Mouse (Mus musculus): ENCODE results near the gene Cxcl17. TPM values are rescaled to one million over a fixed set of nuclear protein-coding genes. Genes with fewer than 3 reads are reported as not detected.

Gene Cxcl17
- total and polyA plus RNA-seq, 3 experiments: not detected

DNA sequence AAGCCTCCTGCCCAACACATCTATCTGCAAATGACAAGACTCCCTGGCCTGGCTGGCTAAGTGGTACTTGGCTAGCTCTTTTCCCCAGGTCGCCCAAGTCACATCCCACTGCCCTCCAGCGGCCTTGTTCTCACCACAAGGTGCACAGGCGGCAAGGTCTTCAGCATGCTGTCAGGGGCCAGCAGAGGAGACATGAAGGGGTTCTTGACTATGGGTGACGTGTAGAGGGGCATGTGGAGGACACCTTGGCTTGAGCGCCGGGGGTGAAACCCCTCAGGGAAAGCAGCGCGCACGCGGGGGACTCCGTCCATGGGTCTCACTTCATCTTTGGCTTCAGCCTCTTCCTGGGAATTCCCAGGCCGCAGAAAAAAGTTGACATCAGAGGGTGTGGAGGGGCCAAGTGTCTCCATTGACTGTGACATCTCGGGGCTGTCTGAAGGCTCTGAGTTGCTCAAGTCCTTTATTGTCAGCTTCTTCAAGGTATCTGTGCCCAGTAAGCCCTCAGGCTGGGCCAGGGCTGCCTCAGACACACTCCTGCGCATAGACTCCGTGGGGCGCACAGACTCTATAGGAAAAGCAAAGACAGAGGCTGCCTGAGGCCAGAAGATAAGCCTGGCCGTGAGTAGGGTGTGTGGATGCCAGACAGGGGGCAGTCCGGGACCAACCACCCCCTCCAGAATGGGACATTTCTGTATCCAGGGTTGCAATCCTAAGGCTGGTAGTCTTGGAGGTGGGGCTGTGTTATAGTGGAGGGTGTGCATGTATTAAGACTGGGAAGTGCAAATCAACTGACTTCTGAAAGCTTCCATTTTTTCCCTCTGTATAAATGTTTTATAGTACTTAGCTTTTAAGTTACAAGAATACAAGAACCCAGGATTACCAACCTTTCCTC lies 32.0 kb downstream of the Cxcl17 start:
- Histone ChIP-seq H3K27ac (ENCODE audit: insufficient read depth, low read depth) (no peak overlapping the region), H3K4me2 (ENCODE audit: insufficient read depth, low read depth, poor library complexity, severe bottlenecking) (no peak overlapping the region), H3K27me3 (replicated peaks) (no peaks in the 10 kb centered on the region), H3K9ac (ENCODE audit: insufficient read depth, low read depth) (no peak overlapping the region), H3K79me2 (replicated peaks; ENCODE audit: control insufficient read depth, extremely low read depth, insufficient read depth, poor library complexity, severe bottlenecking) (no peaks in the 10 kb centered on the region), H3K4me1 (ENCODE audit: control insufficient read depth in 1 of 2, insufficient read depth in 2 of 2) (peaks cover 14 to 15% of the 10 kb centered on the region in 2 experiments), H3K4me3 (replicated peaks in 1 of 3; ENCODE audit: low read depth in 2 of 3, low read length in 2 of 3, poor library complexity in 1 of 3) (no peak overlapping the region), H3K36me3 (replicated peaks in 1 of 2; ENCODE audit: control insufficient read depth in 1 of 2, insufficient read depth in 1 of 2, low read length in 1 of 2) (peaks cover 16 to 62% of the 10 kb centered on the region in 2 experiments), H3K9me3 (replicated peaks; ENCODE audit: low read length) (no peaks in the 10 kb centered on the region)
- dilution Hi-C loops (cut with MboI; ENCODE audit: extremely low pct_ligation_motif_present, extremely low pct_unique_long_range_greater_than_20kb, low sequenced_read_pairs): no loop called here
- in situ Hi-C loops (cut with MboI; ENCODE audit: low pct_ligation_motif_present, low pct_unique_long_range_greater_than_20kb, low sequenced_read_pairs): no loop called here
- no peak for TF ChIP-seq JUN (IDR thresholded peaks at IDR 0.05; ENCODE audit: insufficient read depth, low read depth, low read length)
- no peak for TF ChIP-seq KAT2A (IDR thresholded peaks at IDR 0.05; ENCODE audit: insufficient replicate concordance, low read length)
- no peak for TF ChIP-seq UBTF (IDR thresholded peaks at IDR 0.05; ENCODE audit: low read depth, low read length)
- TF ChIP-seq USF1 (IDR thresholded peaks at IDR 0.05; ENCODE audit: low read depth, low read length): no peak
- TF ChIP-seq SMC3 (IDR thresholded peaks at IDR 0.05; ENCODE audit: low read depth, low read length): no peak
- TF ChIP-seq PAX5 (IDR thresholded peaks at IDR 0.05; ENCODE audit: low read length): no peak
- TF ChIP-seq GABPA (IDR thresholded peaks at IDR 0.05; ENCODE audit: insufficient replicate concordance, low read depth, low read length): no peak
- no peak for TF ChIP-seq MAX (IDR thresholded peaks at IDR 0.05; ENCODE audit: low read length)
- TF ChIP-seq EP300 (IDR thresholded peaks at IDR 0.05; ENCODE audit: low read length): no peak
- no peak for TF ChIP-seq RCOR1 (conservative IDR thresholded peaks at IDR 0.05; ENCODE audit: low read depth, low read length)
- no peak for TF ChIP-seq POLR2A (IDR thresholded peaks at IDR 0.05; ENCODE audit: low read depth, low read length)
- TF ChIP-seq ZKSCAN1 (IDR thresholded peaks at IDR 0.05; ENCODE audit: borderline replicate concordance, low read depth, low read length): no peak
- TF ChIP-seq MEF2A (IDR thresholded peaks at IDR 0.05; ENCODE audit: borderline replicate concordance, low read depth, low read length): no peak
- TF ChIP-seq MXI1 (IDR thresholded peaks at IDR 0.05; ENCODE audit: low read depth, low read length): no peak
- TF ChIP-seq ETS1 (conservative IDR thresholded peaks at IDR 0.05; ENCODE audit: low read depth, low read length): no peak
- no peak for TF ChIP-seq E2F4 (IDR thresholded peaks at IDR 0.05; ENCODE audit: insufficient replicate concordance, low read depth, low read length)
- TF ChIP-seq CHD1 (IDR thresholded peaks at IDR 0.05; ENCODE audit: low read depth, low read length): no peak
- TF ChIP-seq BHLHE40 (IDR thresholded peaks at IDR 0.05; ENCODE audit: low read depth, low read length): no peak
- no peak for DNase-seq (ENCODE audit: extremely low read depth)

Measured in CH12.LX (cell line).